Mouse (Mus musculus): ENCODE data around the gene Cxcr4.
"Not testable (repeated sequence)": the region's sequence is repeated elsewhere in the genome, so short reads cannot be mapped to it uniquely, and the experiment has no call there.

Cxcr4 gene

DNA sequence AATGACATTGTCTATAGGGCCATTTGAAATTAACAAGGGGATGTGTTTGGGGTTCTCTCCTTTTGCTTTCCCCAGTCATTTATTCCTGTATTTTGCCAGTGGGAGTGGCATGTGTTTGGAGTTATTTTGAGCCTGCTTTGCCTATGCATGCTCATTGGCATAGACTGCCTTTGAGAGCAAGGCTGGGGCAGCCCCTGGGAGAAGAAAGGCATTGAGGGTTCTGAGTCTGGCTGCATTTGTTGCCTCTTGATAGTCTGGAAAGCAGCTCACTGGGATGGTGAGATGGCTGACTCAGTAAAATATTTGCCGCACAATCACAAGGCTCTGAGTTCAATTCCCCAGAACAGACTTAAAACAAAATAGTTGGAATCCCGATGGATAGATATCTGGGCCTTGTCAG is 8.5 kb upstream of the Cxcr4 start:
- no peak for DNase-seq (ENCODE audit: low spot score in 2 of 2)

DNA sequence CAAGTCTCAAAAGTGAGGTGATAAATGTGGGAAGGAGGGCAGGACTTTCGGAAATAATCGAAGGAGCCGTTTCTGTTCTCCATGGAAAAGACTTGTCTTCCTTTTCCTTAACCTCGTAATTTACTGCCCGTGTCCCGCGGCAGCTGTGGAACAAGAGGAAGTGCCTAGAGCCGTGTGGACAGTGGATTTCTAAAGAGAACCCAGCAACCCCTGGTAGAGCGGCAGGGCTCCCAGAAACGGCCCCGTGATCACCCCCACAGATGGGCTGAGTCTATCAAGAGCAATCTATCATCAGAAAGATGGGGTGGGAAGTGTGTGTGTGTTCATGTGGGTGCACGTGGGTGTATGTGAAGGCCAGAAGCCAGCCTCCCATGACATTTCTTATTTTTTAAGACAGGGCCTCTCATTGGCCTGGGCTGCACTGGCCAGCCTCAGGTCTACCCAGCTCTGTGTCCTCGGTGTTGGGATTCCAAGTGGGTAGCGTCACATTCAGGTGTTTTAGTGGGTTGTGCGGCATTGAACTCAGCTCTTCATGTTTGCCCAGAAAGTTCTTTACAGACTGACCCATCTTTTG is 5.2 kb upstream of the Cxcr4 start:
- no peak for DNase-seq (ENCODE audit: low spot score in 2 of 2)

GRCm38 (mm10) chr1:128595528-128595927 is 3.4 kb upstream of the Cxcr4 start:
- no peak for DNase-seq (ENCODE audit: low spot score in 2 of 2)

- no peak for DNase-seq (ENCODE audit: low spot score in 2 of 2)
Measured at GRCm38 (mm10) chr1:128595105-128595420, 3.0 kb upstream of the Cxcr4 start.

- DNase-seq (ENCODE audit: low spot score in 2 of 2), result no peak
Measured at GRCm38 (mm10) chr1:128594353-128595104, 2.4 kb upstream of the Cxcr4 start.

- peak; percentile 65 to 72 for DNase-seq (ENCODE audit: low spot score in 2 of 2)
Measured at GRCm38 (mm10) chr1:128592961-128593501, 938 bp upstream of the Cxcr4 start.

GRCm38 (mm10) chr1:128591721-128592210 is 327 bp downstream of the Cxcr4 start:
- DNase-seq (ENCODE audit: low spot score in 2 of 2), result no peak

- peak in 1 of 2 experiments; percentile 37 for DNase-seq (ENCODE audit: low spot score in 2 of 2)
Measured at GRCm38 (mm10) chr1:128590816-128591720, 1.0 kb downstream of the Cxcr4 start.

- DNase-seq (ENCODE audit: low spot score in 2 of 2), result no peak
Measured at GRCm38 (mm10) chr1:128590011-128590410, 2.1 kb downstream of the Cxcr4 start.

DNA sequence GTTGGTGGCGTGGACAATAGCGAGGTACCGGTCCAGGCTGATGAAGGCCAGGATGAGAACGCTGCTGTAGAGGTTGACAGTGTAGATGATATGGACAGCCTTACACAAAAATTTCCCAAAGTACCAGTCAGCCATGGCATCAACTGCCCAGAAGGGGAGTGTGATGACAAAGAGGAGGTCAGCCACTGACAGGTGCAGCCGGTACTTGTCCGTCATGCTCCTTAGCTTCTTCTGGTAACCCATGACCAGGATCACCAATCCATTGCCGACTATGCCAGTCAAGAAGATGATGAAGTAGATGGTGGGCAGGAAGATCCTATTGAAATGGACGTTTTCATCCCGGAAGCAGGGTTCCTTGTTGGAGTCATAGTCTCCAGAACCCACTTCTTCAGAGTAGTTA is 2.6 kb downstream of the Cxcr4 start:
- DNase-seq (ENCODE audit: low spot score in 2 of 2), result no peak

GRCm38 (mm10) chr1:128588337-128588736 is 3.8 kb downstream of the Cxcr4 start:
- DNase-seq (ENCODE audit: low spot score in 2 of 2), result no peak

GRCm38 (mm10) chr1:128586928-128587780 is 4.9 kb downstream of the Cxcr4 start:
- DNase-seq (ENCODE audit: low spot score in 2 of 2), result no peak

GRCm38 (mm10) chr1:128586162-128586927 is 5.7 kb downstream of the Cxcr4 start:
- no peak for DNase-seq (ENCODE audit: low spot score in 2 of 2)

- no peak for DNase-seq (ENCODE audit: low spot score in 2 of 2)
Measured at GRCm38 (mm10) chr1:128585396-128586161, 6.5 kb downstream of the Cxcr4 start.

- not testable (repeated sequence) for DNase-seq (ENCODE audit: low spot score in 2 of 2)
Measured at GRCm38 (mm10) chr1:128584716-128585115, 7.4 kb downstream of the Cxcr4 start.

GRCm38 (mm10) chr1:128583279-128583872 is 8.7 kb downstream of the Cxcr4 start:
- no peak for DNase-seq (ENCODE audit: low spot score in 2 of 2)

DNA sequence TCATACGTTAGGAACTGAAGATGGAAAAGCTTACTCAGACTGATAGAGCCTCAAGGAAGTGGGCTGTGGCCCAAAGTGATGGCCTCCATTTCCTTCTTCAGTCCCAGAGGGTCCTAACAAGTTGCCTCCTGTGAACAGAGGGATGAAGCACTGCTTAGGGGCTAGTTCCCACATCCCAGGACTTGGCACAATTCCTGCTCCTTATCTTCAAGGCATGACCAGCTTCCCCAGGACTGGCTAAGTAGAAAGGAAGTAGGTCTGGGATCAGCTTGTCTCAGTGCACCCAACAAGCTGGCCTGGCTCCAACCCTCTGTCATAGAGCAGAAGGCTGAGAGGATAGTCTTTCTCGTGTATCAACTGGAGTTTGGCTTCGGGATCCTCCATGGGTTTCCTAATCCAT is 11.8 kb downstream of the Cxcr4 start:
- DNase-seq (ENCODE audit: low spot score in 2 of 2), result no peak

DNA sequence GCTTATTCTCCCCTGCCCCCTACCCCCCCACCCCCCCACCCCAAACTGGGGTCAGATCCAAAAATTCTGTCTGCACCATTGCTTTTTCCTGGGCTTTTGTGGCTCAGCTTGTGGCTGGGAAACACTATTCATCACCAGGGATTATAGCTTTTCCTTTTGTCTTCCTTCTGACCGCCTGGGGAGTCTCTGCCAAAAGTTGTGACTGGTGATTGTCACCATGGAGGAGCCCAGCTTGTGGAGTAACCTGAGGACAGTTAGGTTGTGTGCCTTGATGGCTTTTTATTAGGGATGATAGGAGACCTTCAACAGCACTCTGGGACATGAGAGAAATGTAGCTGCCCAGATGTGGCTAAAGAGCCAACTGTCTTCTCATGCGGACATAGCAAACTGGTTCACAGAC is 13.6 kb downstream of the Cxcr4 start:
- DNase-seq (ENCODE audit: low spot score in 2 of 2), result no peak

GRCm38 (mm10) chr1:128575096-128575495 is 17.0 kb downstream of the Cxcr4 start:
- no peak for DNase-seq (ENCODE audit: low spot score in 2 of 2)
